Mouse (Mus musculus): ENCODE data around the gene Gm20721.

- TF ChIP-seq CTCF (IDR thresholded peaks at IDR 0.05): peak; percentile 50
- TF ChIP-seq POLR2A (IDR thresholded peaks at IDR 0.05; ENCODE audit: insufficient read depth, low read depth, low read length): no peak
Measured at GRCm38 (mm10) chr2:174297086-174297571, 49.4 kb downstream of the Gm20721 start.

Data from heart, adult 2 months (tissue).